Mouse (Mus musculus): ENCODE measurements around the gene Ripor2.

DNA sequence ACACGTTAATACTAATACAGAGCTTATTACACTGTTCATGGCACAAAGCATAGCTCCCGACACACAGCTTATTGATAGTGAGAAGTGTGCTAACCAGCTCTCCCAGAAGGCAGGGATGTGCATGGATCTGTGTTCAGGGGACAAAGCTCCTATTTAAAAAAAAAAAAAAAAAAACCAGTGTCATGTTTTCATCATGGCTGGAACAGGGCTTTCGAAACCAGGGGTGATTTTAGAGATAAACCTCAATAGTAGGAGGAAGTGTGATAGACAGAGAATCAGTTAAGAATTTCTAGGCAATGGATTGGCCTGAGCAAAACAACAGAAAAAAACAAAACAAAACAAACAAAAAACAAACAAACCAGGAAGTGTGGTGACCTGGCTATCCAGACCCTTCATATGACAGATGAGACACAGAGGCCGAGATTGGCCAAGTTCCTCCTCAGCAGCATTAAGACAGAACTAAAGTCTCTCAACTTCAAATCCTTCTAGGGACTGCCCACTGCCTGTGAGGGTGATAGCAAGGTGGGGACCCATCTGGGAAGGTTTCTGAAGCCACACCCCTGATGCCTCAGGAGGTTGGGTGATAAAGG, 51.1 kb downstream of the Ripor2 start:
- TF ChIP-seq EP300 (IDR thresholded peaks at IDR 0.05): no peak
- no peak for TF ChIP-seq CTCF (IDR thresholded peaks at IDR 0.05)
